Mouse (Mus musculus) gastrocnemius, postnatal 14 days (tissue): ENCODE data around the gene Zfp82. TPM values are rescaled to one million over a fixed set of nuclear protein-coding genes. Genes with fewer than 3 reads are reported as not detected.
A peak's percentile ranks its signal among the peaks of the same experiment; 100 is the strongest.

Experiments
- DNase-seq: peaks from one replicate; pipeline ENCODE4 v3.0.0; 2021; ENCODE audit warnings: mixed read lengths
- intact Hi-C: fragments of 180-260 bp; cut with DNase I; formaldehyde crosslinking; loops from one replicate; pipeline ENCODE4 v1.15.1; 2025; ENCODE audit warnings: low total_unique reads
- total RNA-seq, 2 experiments: library from RNA; stranded (reverse); gene quantifications; 2 replicates each; pipeline ENCODE4 v1.2.3; 2021

The Zfp82 gene
- total RNA-seq, 2 experiments from 2014 or later = 1.0 to 1.6 TPM

- DNase-seq = no peak
- intact Hi-C loops = no loop called here
Observed at GRCm38 (mm10) chr7:30060341-30060740, 12.4 kb downstream of the Zfp82 start.

DNA sequence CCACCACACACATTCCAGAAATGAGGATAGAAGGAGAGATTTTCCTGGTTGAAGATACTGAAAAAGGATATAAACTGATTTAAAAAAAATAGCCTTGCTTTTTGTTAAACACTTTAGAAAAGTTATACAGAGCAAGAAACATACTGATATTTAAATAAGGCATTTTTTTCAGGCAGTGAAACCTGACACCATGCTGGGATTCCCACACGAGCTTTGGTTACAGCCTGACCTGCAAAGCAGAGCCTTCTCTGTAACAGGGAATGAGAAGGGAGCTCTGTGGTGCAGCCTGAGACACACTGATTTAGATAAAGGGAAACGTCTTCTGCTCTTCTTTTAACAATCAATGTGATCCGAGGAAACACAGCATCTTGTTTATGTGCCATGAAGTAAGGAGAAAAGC lies 19.1 kb downstream of the Zfp82 start:
- intact Hi-C loops = no loop called here

DNA sequence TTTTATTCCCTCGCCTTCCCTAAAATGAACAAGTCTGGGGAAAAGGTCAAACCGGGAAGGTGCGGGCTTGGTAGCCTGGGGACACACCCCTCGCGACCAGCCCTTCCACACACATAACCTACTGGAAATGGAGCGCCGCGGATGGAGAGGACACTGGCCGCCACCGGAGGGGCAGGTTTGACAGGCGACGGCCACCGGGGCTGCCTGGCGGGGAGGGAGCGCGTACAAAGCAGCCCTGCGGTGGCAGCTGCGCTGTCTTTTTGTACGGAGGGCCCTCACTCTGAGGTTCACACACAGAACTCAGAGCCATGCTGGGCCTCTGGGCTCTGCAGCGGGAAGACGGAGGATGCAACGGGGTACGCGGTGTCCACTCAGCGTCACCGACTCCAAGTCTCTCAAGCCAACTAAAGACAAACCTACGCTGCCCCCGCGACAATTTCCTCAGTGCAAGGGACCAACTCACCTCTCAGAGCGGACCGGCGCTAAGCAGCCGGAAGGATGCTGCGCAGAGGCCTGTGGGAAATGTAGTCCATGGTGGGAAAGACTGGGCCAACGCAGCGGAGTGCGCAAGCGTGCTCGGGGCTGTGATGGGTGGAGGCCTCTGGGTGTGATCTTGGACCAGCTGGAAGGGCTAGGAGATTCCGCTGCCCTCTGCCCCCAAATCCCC lies 21.7 kb downstream of the Zfp82 start, which contains the start of gene Zfp14:
Gene Zfp14 (minus strand): TSS at position 499 of the 667 bp plus-strand sequence.
- intact Hi-C loops = no loop called here

More for the DNA sequence above, 19.1 kb downstream of the Zfp82 start:
- DNase-seq = no peak

GRCm38 (mm10) chr7:30048126-30048525 lies 24.6 kb downstream of the Zfp82 start:
- DNase-seq = no peak
- intact Hi-C loops = no loop called here

More for the DNA sequence above, 21.7 kb downstream of the Zfp82 start, which contains the start of gene Zfp14:
- peak; percentile 91 for DNase-seq

DNA sequence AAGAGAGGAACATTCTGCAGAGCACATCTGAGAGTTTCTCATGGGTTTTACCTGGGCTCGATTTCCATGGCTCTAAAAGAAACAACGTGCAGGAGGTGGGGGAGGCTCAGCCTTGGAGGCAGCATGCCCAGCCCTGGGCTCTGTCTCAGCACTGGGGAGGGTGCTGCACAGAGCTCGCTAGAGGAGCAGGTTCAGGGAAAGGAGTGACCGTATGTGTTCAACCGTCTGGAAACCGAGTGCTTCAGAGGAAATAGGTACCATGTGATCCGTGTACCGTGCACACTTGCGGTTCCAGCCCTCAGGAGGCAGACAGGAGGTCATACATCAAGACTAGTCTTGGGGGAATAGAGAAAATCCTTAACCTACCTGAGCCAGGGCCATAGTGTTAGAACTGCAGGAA lies 28.3 kb downstream of the Zfp82 start:
- intact Hi-C loops = no loop called here
- DNase-seq = no peak

DNA sequence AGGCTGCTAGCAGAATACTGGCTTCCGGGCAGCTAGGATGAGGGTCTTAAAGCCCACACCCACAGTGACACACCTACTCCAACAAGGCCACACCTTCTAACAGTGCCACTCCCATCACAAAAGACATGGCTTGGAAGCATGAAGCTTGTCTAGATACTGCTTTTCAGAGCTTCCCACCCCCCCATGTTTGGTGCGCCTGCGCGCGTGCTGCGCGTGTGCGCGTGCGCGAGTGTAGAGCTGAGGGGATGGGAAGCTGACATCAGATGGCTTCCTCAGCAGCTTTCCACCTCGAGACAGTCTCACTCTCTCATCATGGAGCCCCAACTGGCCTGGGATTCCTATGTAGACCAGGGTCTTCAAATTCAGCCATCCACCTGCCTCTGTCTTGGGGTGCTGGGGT lies 38.4 kb downstream of the Zfp82 start:
- intact Hi-C loops = no loop called here
- DNase-seq = no peak

DNA sequence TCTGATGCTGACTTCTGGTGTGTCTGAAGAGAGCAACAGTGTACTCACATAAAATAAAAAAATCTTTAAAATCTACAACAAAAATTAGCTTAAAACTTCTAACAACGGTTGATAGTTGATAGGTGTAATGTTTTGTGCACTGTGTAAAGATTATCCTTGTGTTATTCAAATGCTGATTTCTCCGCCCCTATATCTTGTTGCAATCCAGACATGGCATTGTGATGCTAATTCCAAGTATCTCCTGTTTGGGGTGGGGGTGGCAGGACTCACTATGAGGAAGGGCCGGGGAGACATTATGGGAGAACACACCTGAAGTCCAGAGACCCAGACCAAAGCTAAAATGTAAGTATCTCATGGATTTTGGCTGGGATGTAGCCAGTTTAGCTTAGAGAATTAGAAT lies 41.3 kb downstream of the Zfp82 start:
- DNase-seq = no peak
- intact Hi-C loops = no loop called here

DNA sequence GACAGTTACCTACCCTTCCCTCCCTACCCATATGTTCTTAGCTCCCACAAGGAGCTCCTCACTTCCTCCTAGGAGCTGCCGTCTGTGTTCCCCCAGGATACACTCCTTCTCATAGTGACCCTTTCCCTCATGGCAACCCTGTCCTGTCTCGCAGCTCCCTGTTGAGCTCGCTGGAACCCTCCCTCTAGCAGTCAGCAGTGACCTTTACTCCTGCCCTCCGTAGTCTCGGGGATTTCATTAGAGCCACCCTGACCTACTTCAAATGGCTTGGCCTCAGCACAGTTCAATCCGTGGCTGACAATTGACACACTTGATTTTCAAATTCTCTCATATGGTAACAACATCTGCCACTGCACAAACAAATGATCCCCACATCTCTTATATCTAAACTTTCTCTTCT lies 42.0 kb downstream of the Zfp82 start:
- DNase-seq = no peak
- intact Hi-C loops = no loop called here

- no peak for DNase-seq
- intact Hi-C loops = no loop called here
Observed at GRCm38 (mm10) chr7:30028572-30028971, 44.1 kb downstream of the Zfp82 start.

DNA sequence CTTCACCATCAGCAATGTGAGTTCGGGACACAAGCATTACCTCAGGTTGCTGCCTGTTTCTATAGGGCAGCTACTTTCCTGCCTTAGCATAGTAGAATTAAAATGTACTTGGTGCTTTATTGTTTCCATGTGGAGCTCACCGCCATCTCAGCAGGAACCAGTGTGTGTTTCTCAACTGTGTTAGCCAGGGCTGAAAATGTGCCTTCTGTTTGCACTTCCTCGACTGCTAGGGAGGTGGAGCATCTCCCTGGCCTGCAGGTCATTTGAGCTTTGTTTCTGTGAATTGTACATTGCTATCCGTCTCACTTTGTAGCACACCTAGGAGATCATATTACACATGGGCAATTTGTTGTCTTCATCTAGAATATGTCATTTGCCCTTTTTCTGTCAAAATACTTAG lies 45.4 kb downstream of the Zfp82 start:
- DNase-seq = no peak
- intact Hi-C loops = no loop called here

DNA sequence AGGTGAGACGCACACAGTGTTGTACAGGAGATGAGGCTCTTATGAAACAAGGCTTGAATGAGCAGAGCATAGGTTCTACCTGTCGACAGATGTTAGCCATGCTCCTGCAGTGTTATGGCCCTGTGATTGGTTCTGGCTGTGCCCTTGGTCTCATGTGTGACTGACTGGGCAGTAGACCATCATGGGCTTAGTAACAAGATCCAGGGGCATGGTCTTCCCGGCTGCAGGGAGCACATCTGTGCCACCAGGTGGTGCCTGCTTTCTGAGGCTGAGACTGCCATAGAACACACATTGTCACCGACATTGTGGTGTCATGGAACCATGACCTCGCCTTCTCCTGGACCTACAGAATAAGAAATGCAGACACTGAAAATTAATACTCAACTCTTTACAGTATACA lies 47.3 kb downstream of the Zfp82 start:
- intact Hi-C loops = no loop called here
- DNase-seq = peak; percentile 24

DNA sequence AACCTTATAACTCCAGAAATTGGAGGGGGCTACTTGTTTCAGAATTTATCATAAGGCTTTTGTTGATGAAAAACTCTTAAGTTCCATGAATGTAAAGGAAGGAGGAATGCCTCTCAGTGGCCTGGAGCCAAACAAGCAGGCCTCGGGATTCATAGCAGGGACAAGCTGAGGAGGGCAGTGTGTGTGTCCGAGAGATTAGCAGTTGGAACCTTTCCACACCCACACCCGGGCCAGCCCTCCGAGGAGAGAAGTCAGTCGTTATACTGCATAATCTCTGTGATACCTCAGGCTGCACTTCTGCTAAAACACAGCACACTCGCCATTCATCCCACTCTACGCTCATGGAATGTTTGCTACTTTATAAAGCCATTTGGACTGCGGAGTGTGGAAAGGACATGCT lies 48.9 kb downstream of the Zfp82 start:
- intact Hi-C loops = no loop called here

DNA sequence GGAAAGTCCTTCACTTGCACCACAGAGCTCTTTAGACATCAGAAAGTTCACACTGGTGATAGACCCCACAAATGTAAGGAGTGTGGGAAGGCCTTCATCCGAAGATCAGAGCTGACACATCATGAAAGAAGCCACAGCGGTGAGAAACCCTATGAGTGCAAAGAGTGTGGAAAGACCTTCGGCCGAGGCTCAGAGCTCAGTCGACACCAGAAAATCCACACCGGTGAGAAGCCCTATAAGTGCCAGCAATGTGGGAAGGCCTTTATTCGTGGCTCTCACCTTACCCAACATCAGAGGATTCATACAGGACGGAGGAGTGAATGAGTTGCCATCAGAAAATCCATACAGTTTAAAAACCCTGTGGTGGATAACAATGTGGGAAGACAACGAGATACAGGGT lies 49.4 kb downstream of the Zfp82 start:
- no peak for DNase-seq
- intact Hi-C loops = no loop called here

More for the DNA sequence above, 48.9 kb downstream of the Zfp82 start:
- DNase-seq = no peak

DNA sequence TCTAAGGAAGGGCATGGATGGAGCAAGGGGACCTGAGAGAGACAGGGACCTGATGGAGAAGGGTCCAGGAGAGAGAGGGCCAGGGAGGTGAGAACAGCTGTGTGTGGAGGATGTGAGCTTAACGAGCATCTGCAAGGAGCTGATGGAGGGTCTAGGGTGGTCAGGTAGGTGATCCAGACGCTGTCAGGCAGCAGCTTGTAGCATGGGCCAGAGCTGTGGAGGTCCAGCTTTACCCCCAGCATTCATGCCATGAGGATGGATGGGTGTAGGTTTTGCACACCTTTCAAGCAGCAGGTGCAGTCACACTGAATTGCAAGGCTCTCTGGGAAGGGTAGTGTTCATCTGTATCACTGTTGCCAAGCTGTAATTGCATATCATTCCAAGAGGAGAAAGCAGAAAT lies 53.2 kb downstream of the Zfp82 start:
- intact Hi-C loops = loop anchor here (10.0 kb wide), 1 partner anchor 185 kb away; no protein-coding TSS in a partner anchor
- DNase-seq = no peak

DNA sequence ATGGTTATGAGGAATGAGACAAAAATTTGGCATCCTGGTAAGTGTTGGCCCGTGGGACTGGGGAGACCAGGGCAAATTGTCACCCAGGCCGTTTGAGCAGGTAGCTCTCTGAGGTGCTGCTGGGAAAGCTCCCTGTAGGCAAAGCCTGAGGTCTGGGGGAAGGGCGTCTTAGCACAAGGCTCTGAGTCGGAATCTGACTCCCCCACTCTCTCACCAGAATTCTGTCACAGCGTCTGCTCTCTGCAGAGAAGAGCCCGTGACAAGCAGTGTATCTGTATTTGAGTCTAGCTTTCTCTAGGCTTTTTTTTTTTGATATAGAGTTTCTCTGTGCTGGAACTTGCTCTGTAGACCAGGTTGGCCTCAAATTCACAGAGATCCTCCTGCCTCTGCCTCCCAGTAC lies 55.5 kb downstream of the Zfp82 start:
- DNase-seq = no peak
- intact Hi-C loops = loop anchor here (10.0 kb wide), 1 partner anchor 188 kb away; no protein-coding TSS in a partner anchor

DNA sequence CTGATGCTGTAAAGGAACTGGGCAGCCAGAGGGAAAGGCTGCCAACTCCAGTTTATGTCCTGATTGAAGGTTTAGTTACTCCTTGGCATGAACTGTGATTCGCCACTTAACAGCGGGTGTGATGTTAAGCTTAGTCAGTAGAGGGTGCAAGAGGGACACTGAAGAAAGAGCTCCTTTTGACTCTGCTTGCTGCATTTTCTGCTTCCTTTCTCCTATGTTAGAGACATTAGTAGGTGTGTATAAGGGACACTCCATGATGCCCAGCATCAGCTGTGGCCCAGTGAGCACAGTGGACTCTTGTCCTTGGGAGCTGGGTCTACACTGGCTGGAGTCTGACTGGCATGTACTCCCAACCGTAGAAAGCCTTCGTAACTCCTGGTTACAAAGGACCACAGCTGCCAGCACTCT lies 59.7 kb downstream of the Zfp82 start:
- intact Hi-C loops = loop anchor here (10.0 kb wide), 1 partner anchor 192 kb away; no protein-coding TSS in a partner anchor
- peak; percentile 30 for DNase-seq

GRCm38 (mm10) chr7:30010551-30011195 lies 62.0 kb downstream of the Zfp82 start:
- DNase-seq = peak; percentile 20
- intact Hi-C loops = loop anchor here (10.0 kb wide), 1 partner anchor 194 kb away; no protein-coding TSS in a partner anchor

- intact Hi-C loops = loop anchor here (10.0 kb wide), 1 partner anchor 195 kb away; no protein-coding TSS in a partner anchor
- peak; percentile 81 for DNase-seq
Observed at GRCm38 (mm10) chr7:30009321-30010085, 63.2 kb downstream of the Zfp82 start.

DNA sequence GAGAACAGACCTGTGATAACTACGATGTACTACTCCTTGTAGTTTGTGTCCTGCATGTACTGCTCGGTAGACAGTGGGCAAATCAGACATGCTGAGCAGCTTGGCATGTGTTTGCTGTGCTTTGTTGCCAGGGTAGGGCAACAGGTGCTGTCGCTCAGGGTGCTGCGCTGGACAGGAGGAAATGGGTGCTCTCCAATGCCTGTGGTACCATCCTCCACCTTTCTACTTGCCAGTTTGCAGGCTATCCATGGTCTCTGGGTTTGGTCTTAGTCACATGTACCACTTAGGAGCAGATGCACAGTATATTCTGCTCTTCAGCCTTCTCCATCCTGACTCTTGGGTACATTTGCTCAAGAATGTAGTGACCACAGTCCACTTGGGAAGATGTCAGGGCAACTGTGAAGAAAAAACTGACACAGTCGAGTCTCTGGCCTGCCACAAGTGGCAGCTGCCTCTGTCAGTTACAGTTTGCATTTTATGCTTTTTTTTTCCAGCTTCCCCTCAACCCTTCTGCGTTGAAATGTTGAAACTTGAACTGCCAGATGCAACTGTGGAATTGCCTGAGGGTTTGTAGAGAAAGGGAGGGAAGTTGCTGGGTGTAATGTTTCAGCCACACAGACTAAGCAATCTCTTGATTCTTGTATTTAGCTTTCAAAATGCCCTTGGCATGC lies 64.5 kb downstream of the Zfp82 start:
- DNase-seq = peak; percentile 37
- intact Hi-C loops = no loop called here

- intact Hi-C loops = no loop called here
- no peak for DNase-seq
Observed at GRCm38 (mm10) chr7:30007601-30008000, 65.1 kb downstream of the Zfp82 start.
